Mouse (Mus musculus): ENCODE measurements at regions not wholly inside any gene's neighbourhood (a gene's known extent, or its start where the extent isn't known, plus 50 kb on each side); places are given as distances from the start of the nearest gene placed in this dataset.

DNA sequence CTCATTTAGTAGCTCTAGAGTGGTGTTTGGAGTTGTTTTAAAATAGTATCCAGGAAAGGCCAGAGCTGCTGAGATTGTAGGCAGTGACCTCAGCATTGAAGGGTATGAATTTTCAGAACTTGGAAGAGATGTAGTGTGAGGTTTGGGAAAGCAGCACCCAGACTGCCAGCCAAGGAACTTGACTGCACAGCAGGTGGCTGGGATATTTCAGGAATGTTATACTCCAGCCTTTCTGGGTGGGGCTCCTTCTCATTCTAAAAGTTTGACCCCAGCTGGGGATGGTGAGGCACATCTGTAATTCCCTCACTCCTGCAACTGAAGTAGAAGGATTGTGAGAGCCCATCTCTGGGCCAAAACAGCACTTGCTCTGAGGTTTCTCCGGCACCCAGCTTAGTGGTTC lies 70.7 kb downstream of the Hoxc4 start:
- Histone ChIP-seq H3K4me3 (ENCODE audit: low read depth, low read length) (no peak overlapping the region), H3K36me3 (ENCODE audit: control insufficient read depth, insufficient read depth, low read length) (no peaks in the 10 kb centered on the region), H3K27ac (ENCODE audit: insufficient read depth, low read depth, low read length) (no peak overlapping the region), H3K4me1 (ENCODE audit: control insufficient read depth, insufficient read depth, insufficient read length, low read length) (no peaks in the 10 kb centered on the region), H3K27me3 (ENCODE audit: control insufficient read depth, insufficient read depth, low read length) (peaks cover 14% of the 10 kb centered on the region)
- TF ChIP-seq POLR2A (IDR thresholded peaks at IDR 0.05; ENCODE audit: low read depth, low read length) (no peak), CTCF (IDR thresholded peaks at IDR 0.05; ENCODE audit: extremely low read depth, insufficient read length, insufficient replicate concordance, low read depth, low read length) (no peak)
- 88% methylated on average over 1 of the region's 1 CpGs for WGBS

DNA sequence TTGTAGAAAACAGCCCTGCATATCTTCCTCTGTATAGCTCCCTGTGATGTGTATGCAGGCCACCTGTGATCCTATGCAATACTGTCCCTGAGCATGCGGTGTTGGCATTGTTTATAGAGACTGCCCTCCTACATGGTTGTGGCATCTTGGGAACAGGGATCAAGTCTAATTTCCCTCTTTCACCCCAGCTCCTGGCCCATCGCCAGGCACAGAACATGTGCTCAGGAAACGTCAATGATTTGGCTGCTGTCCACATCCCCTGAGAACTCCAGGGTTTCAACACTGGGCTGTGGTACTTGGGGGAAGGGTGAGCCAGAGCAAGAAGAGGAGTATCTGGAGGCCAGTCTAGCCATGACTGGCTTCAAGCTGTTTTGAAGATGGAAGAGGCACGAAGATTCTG lies 68.5 kb downstream of the Hoxc4 start:
- Histone ChIP-seq H3K4me1 (ENCODE audit: control insufficient read depth, insufficient read depth, insufficient read length, low read length) (no peaks in the 10 kb centered on the region), H3K4me3 (ENCODE audit: low read depth, low read length) (no peak overlapping the region), H3K36me3 (ENCODE audit: control insufficient read depth, insufficient read depth, low read length) (no peaks in the 10 kb centered on the region), H3K27me3 (ENCODE audit: control insufficient read depth, insufficient read depth, low read length) (peaks cover 23% of the 10 kb centered on the region), H3K27ac (ENCODE audit: insufficient read depth, low read depth, low read length) (no peak overlapping the region)
- 23% methylated on average over 4 of the region's 4 CpGs for WGBS
- TF ChIP-seq POLR2A (IDR thresholded peaks at IDR 0.05; ENCODE audit: low read depth, low read length): no peak
- TF ChIP-seq CTCF (IDR thresholded peaks at IDR 0.05; ENCODE audit: extremely low read depth, insufficient read length, insufficient replicate concordance, low read depth, low read length): no peak

DNA sequence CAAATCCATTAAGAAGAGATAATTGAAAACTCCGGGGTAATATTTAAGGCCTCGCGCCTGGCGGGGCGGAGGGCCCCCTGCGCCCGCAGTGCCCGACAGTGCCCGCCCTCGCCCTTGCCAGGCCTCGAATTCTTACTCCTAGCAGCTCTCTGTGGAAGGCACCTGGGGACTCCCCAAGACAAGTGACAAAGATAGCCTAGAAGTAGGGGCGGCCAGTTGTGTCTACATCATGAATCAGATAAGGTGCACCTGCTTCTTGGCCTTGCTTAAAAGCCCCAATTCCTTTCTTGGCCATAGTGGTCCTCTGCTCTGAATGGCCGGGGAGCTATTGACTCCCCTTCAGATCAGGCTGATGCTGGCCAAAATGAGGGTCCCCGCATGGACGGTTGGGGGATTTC lies 67.9 kb downstream of the Hoxc4 start:
- TF ChIP-seq POLR2A (IDR thresholded peaks at IDR 0.05; ENCODE audit: low read depth, low read length) (no peak), CTCF (IDR thresholded peaks at IDR 0.05; ENCODE audit: extremely low read depth, insufficient read length, insufficient replicate concordance, low read depth, low read length) (no peak)
- Histone ChIP-seq H3K36me3 (ENCODE audit: control insufficient read depth, insufficient read depth, low read length) (no peaks in the 10 kb centered on the region), H3K27me3 (ENCODE audit: control insufficient read depth, insufficient read depth, low read length) (peaks cover 23% of the 10 kb centered on the region), H3K4me1 (ENCODE audit: control insufficient read depth, insufficient read depth, insufficient read length, low read length) (no peaks in the 10 kb centered on the region), H3K4me3 (ENCODE audit: low read depth, low read length) (no peak overlapping the region), H3K27ac (ENCODE audit: insufficient read depth, low read depth, low read length) (no peak overlapping the region)
- 28% methylated on average over 15 of the region's 15 CpGs for WGBS
